Mouse (Mus musculus): ENCODE measurements around the gene Spx.

DNA sequence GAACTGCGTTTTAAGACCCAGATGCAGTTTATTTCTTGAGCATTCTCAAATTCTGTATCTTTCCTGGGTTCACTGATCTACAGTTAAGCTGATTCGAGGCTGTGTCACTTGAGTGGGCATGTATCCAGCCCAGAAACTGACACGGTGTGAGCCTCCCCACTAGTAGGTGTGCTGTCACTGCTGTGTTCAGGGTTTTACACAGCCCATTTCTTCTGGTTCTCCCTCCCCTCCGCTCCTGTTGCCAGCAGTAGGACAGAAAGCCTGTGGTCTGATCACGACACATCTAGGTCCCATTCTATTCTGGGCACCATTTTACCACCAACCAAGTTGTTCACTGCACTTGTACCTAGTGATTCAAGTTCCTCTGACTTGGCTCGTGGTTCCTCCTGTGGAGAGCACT is 17.5 kb upstream of the Spx start:
- TF ChIP-seq CTCF (conservative IDR thresholded peaks at IDR 0.05; ENCODE audit: low read length) (no peak), NANOG (IDR thresholded peaks at IDR 0.05; ENCODE audit: borderline replicate concordance, low read length) (no peak), POU5F1 (IDR thresholded peaks at IDR 0.05; ENCODE audit: borderline replicate concordance, low read length) (no peak)
